ENCODE assay signal across 24 mouse cellular contexts in the genomic region with DNA sequence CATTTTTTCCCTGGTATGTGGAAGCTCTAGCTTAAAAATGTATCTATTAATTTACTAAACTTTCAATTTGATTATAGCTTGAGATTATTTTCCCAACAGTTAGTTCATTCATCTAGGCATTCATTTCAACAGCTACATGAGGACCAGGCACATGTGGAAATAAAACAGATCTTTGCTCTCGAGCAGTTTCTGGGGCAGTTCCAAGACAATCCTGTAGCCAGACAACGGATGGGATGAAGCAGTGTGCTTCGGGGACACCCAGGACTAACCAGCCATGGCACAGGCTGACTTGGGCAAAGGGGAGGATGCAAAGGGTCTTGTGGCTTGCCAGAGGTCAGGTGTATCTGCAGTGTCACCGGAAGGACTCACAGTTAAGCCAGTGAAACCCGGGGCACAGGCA.
"Had no signal": no experiment of that assay in that cellular context is flagged by ENCODE, and none has a peak within 500 bp of the region (broad histone marks: within the 10 kb centered on the region; RNA-seq: fewer than 3 reads in every experiment).

No protein-coding gene starts in this region.

- H3K9ac ChIP-seq: hindbrain, embryonic 12.5 days; hindbrain, embryonic 14.5 days; intestine, embryonic 15.5 days; limb, embryonic 12.5 days; liver, embryonic 13.5 days; liver, embryonic 15.5 days had no signal

- H3K27me3 ChIP-seq: hindbrain, embryonic 12.5 days; intestine, embryonic 15.5 days; limb, embryonic 12.5 days; liver, embryonic 13.5 days; liver, embryonic 15.5 days had no signal

- H3K4me2 ChIP-seq: heart, embryonic 11.5 days; hindbrain, embryonic 12.5 days; hindbrain, embryonic 14.5 days; intestine, embryonic 15.5 days; limb, embryonic 12.5 days; liver, embryonic 11.5 days; liver, embryonic 13.5 days; liver, embryonic 15.5 days had no signal

- DNase-seq: gastrocnemius, adult 2 months; gastrocnemius, postnatal 10 days; gastrocnemius, postnatal 25 days; heart, postnatal 36 days; kidney, adult 18-20 months; kidney, adult 8-10 months; kidney, postnatal 10 days; kidney, postnatal 25 days; kidney, postnatal 4 days; liver, embryonic 13.5 days had no signal

- H3K4me3 ChIP-seq: gastrocnemius, adult 2 months; hindbrain, embryonic 10.5 days; hindbrain, embryonic 12.5 days; intestine, embryonic 15.5 days; layer of hippocampus, adult 2 months; left cerebral cortex, adult 2 months; limb, embryonic 10.5 days; limb, embryonic 12.5 days; liver, embryonic 13.5 days; liver, embryonic 15.5 days had no signal

- H3K9me3 ChIP-seq: hindbrain, embryonic 10.5 days; hindbrain, embryonic 12.5 days; intestine, embryonic 15.5 days; limb, embryonic 10.5 days; limb, embryonic 12.5 days; liver, embryonic 13.5 days; liver, embryonic 15.5 days had no signal

- H3K4me1 ChIP-seq: hindbrain, embryonic 10.5 days; intestine, embryonic 15.5 days; limb, embryonic 10.5 days; limb, embryonic 12.5 days had no signal

- H3K27ac ChIP-seq: gastrocnemius, adult 2 months; hindbrain, embryonic 10.5 days; hindbrain, embryonic 12.5 days; hindbrain, embryonic 14.5 days; intestine, embryonic 15.5 days; layer of hippocampus, adult 2 months; left cerebral cortex, adult 2 months; limb, embryonic 10.5 days; limb, embryonic 12.5 days; liver, embryonic 13.5 days; liver, embryonic 15.5 days had no signal

- ATAC-seq: hindbrain, embryonic 16.5 days; inflammation-experienced regulatory T-cells, adult 6 months; intestine, embryonic 15.5 days; intestine, postnatal 0 days had no signal
